Mouse (Mus musculus) embryonic fibroblast, embryonic 13.5 days (primary cell): ENCODE results near the gene Ints3.

Experiments
- CTCF ChIP-seq: IDR thresholded peaks from 2 replicates; pipeline ENCODE4 v1.5.1; 2011; ENCODE audit warnings: mild to moderate bottlenecking, control low read depth, low read length, moderate library complexity, borderline replicate concordance; ENCODE audit not compliant: insufficient read depth
- POLR2A ChIP-seq: IDR thresholded peaks from 2 replicates; pipeline ENCODE4 v1.6.1; 2011; ENCODE audit warnings: low read depth, mild to moderate bottlenecking, control low read depth, low read length, moderate library complexity

GRCm38 (mm10) chr3:90376247-90376585 lies 57.2 kb downstream of the Ints3 start:
- TF ChIP-seq CTCF = no peak
- TF ChIP-seq POLR2A = no peak
